Mouse (Mus musculus) forebrain, embryonic 12.5 days (tissue): ENCODE measurements around the gene Lhx4. TPM values are rescaled to one million over a fixed set of nuclear protein-coding genes. Genes with fewer than 3 reads are reported as not detected.
A peak's percentile ranks its signal among the peaks of the same experiment; 100 is the strongest.

Experiments
- ATAC-seq: fragments of 200-750 bp; cut with Nextera tagmentation; 2 replicates; pipeline ENCODE4 v1.8.0; 2017; ENCODE audit warnings: moderate TSS enrichment; ENCODE audit not compliant: low FRiP score
- H3K27ac ChIP-seq: fragments of 300-500 bp; sonication (generic); 2 replicates; pipeline ENCODE4 v1.5.1; 2016; ENCODE audit warnings: mild to moderate bottlenecking
- H3K27me3 ChIP-seq: fragments of 300-500 bp; sonication (generic); 2 replicates; pipeline ENCODE4 v1.6.1; 2016; ENCODE audit warnings: mild to moderate bottlenecking
- H3K36me3 ChIP-seq: fragments of 300-500 bp; sonication (generic); replicated peaks from 2 replicates; pipeline ENCODE4 v1.6.1; 2016; ENCODE audit warnings: mild to moderate bottlenecking
- H3K4me1 ChIP-seq: fragments of 300-500 bp; sonication (generic); 2 replicates; pipeline ENCODE4 v1.6.1; 2016
- H3K4me2 ChIP-seq: fragments of 300-500 bp; sonication (generic); 2 replicates; pipeline ENCODE4 v1.6.1; 2016; ENCODE audit warnings: mild to moderate bottlenecking, moderate library complexity
- H3K4me3 ChIP-seq: fragments of 300-500 bp; sonication (generic); replicated peaks from 2 replicates; pipeline ENCODE4 v1.5.1; 2016; ENCODE audit warnings: mild to moderate bottlenecking
- H3K9ac ChIP-seq: fragments of 300-500 bp; sonication (generic); 2 replicates; pipeline ENCODE4 v1.6.1; 2016; ENCODE audit warnings: mild to moderate bottlenecking
- H3K9me3 ChIP-seq: fragments of 300-500 bp; sonication (generic); 2 replicates; pipeline ENCODE4 v1.6.1; 2016
- WGBS: fragments of 180-500 bp; shearing (Covaris S2); methylation state at CpG from one replicate; pipeline ENCODE4 v1.1.7; 2016; 5-methylcytosine and 5-hydroxymethylcytosine counted together
- polyA plus RNA-seq: library from polyadenylated mRNA; unstranded; fragments of >200 nt; fragmentation: Nextera tagmentation; extraction: Ambion mirVana; gene quantifications from 2 replicates; pipeline ENCODE4 v1.2.1, GENCODE M21; 2016

Lhx4 gene
- polyA plus RNA-seq, 1 experiment from 2014 or later, result 0.14 TPM

DNA sequence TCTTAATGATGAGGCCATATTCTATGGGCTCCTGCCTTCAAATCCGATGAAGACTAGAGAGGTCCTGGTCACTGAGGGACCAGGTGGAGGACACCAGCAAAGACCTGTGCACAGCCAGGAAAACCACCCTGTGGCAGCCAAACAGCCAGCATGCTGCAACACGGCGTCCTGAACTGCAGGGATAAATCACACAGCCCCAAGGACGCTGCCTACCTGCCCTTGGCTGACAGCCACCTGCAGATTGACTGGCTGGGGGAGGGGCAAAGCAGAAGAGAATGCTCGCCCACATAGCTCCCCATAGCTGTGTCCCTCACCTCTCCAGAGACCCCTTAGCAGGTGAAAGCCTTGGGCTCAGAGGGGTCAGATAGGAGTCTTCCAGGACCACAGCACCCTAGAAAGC, 31.5 kb downstream of the Lhx4 start:
- H3K4me3 ChIP-seq, result no peak overlapping the region
- H3K27ac ChIP-seq, result no peak overlapping the region
- H3K36me3 ChIP-seq, result no peaks in the 10 kb centered on the region
- peaks cover 4% of the 10 kb centered on the region; the same call in 1 of the 2 replicates for H3K4me1 ChIP-seq
- WGBS, result 54% methylated on average over 5 of the region's 5 CpGs
- H3K4me2 ChIP-seq, result no peak overlapping the region
- ATAC-seq, result no peak
- no peak overlapping the region for H3K9ac ChIP-seq
- peaks cover 54% of the 10 kb centered on the region for H3K27me3 ChIP-seq
- H3K9me3 ChIP-seq, result no peaks in the 10 kb centered on the region

GRCm38 (mm10) chr1:155718851-155719250, 32.6 kb downstream of the Lhx4 start:
- peaks cover 43% of the 10 kb centered on the region for H3K27me3 ChIP-seq
- H3K4me1 ChIP-seq, result peaks cover 4% of the 10 kb centered on the region; the same call in 1 of the 2 replicates

GRCm38 (mm10) chr1:155717301-155717700, 34.2 kb downstream of the Lhx4 start:
- no peak overlapping the region for H3K27ac ChIP-seq
- peaks cover 27% of the 10 kb centered on the region for H3K27me3 ChIP-seq
- no peak overlapping the region for H3K4me2 ChIP-seq
- H3K9ac ChIP-seq, result no peak overlapping the region
- no peak for ATAC-seq
- H3K9me3 ChIP-seq, result no peaks in the 10 kb centered on the region
- H3K36me3 ChIP-seq, result no peaks in the 10 kb centered on the region
- H3K4me3 ChIP-seq, result no peak overlapping the region
- peaks cover 3% of the 10 kb centered on the region; the same call in 1 of the 2 replicates for H3K4me1 ChIP-seq
- 94% methylated on average over 12 of the region's 12 CpGs for WGBS

More at GRCm38 (mm10) chr1:155718851-155719250, 32.6 kb downstream of the Lhx4 start:
- H3K27ac ChIP-seq, result no peak overlapping the region
- ATAC-seq, result no peak
- H3K4me2 ChIP-seq, result no peak overlapping the region
- WGBS, result 71% methylated on average over 3 of the region's 3 CpGs
- no peak overlapping the region for H3K4me3 ChIP-seq
- H3K36me3 ChIP-seq, result no peaks in the 10 kb centered on the region
- no peaks in the 10 kb centered on the region for H3K9me3 ChIP-seq
- H3K9ac ChIP-seq, result no peak overlapping the region

DNA sequence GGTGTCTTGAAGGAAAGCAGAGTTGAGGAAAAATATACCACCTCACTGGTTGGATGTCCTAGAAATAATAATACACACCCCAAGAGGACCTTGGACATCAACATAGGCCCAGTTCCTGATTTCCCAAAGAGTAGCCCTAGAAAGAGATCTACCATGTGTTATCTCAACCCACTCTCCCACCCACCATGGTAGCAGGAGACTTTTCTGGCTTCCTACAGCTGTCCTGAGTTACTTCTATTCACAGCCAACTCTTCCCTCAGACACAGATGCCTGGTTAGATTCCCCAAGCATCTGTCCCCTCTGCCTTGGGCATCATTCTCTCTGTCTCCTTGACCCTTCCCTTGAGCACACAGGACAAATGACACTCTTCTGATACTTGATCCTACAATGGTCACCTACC, 36.1 kb downstream of the Lhx4 start:
- Histone ChIP-seq H3K27me3 (peaks cover 15% of the 10 kb centered on the region; the same call in 1 of the 2 replicates), H3K4me1 (peaks cover 5% of the 10 kb centered on the region; the same call in 1 of the 2 replicates), H3K4me2 (no peak overlapping the region), H3K9ac (no peak overlapping the region), H3K9me3 (no peaks in the 10 kb centered on the region), H3K4me3 (no peak overlapping the region), H3K36me3 (no peaks in the 10 kb centered on the region), H3K27ac (no peak overlapping the region)
- no peak for ATAC-seq

DNA sequence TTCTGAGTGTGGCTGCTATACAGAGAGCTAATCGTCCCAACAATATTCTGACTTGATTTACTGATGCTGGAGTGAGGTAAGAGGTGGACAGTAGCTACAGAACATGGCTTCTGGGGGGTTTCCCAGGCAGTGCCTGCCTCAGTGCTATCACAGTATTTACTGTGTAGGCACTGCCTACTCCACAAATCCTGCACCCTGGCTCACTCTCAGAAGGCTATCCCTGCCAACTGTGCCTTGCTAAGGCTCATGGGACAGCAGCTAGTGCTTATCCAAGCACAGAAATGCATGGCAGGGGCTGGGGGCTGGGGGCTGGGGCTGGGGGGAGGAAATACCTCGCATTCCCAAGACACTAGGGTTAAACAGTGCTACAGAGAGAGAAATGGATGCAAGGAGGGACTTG, 38.2 kb downstream of the Lhx4 start:
- ATAC-seq, result no peak
- Histone ChIP-seq H3K9me3 (no peaks in the 10 kb centered on the region), H3K4me1 (peaks cover 5% of the 10 kb centered on the region; the same call in 1 of the 2 replicates), H3K9ac (no peak overlapping the region), H3K27me3 (peaks cover 8% of the 10 kb centered on the region; the same call in 1 of the 2 replicates), H3K4me2 (no peak overlapping the region), H3K4me3 (no peak overlapping the region), H3K27ac (no peak overlapping the region), H3K36me3 (no peaks in the 10 kb centered on the region)
- 73% methylated on average over 2 of the region's 2 CpGs for WGBS

DNA sequence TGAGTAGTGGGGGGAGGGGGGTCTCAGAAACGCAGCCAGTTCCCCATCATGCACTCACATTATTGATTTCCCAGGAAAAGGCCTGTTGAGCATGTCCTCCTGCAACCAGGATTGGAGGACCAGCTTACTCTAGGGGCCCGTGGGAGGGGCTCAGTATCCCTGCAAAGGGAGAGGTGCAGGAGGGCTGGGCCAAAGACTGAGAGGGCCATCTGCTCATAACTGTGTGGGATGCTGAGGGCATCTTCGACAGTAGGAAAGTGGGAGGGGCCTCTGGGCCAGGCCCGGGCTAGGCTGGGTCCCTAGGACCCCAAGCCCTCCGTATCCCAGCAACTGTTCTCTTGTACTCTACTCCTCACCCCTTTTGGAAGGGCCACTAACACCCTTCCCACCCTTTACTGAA, 47.3 kb downstream of the Lhx4 start:
- H3K4me2 ChIP-seq, result no peak overlapping the region
- H3K27ac ChIP-seq, result no peak overlapping the region
- H3K4me1 ChIP-seq, result peaks cover 8% of the 10 kb centered on the region; the same call in 1 of the 2 replicates
- ATAC-seq, result peak; percentile 39; the same call in 1 of the 2 replicates
- H3K9ac ChIP-seq, result no peak overlapping the region
- no peaks in the 10 kb centered on the region for H3K36me3 ChIP-seq
- no peaks in the 10 kb centered on the region for H3K9me3 ChIP-seq
- WGBS, result 61% methylated on average over 5 of the region's 5 CpGs
- H3K27me3 ChIP-seq, result 0 out of 2 replicates have a peak, but pooled peaks cover 5% of the 10 kb centered on the region
- H3K4me3 ChIP-seq, result no peak overlapping the region

DNA sequence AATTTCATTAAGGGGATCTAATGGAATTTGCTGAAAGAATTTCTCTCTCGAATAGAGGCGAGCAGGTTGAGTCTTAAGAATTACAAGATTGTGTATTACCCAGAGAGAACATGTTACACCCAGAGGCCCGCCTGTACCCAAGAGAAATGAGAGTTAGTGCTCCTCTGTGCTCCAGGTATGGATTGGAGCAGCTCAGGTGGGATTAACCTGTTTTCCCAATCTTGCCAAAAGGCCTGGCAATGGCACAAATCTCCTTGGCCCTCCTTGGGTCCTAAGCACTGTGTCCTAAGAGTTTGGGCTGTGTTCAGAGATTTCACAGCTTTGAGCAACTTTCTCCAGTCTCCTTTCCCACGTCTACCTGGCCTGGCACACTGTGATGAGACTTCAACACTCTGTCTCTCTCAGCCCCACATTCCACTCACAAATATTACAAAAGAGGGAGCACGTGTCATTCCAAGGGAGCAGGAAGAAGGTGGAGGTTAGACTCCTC, 48.2 kb downstream of the Lhx4 start:
- H3K4me2 ChIP-seq, result no peak overlapping the region
- peaks cover 14% of the 10 kb centered on the region for H3K4me1 ChIP-seq
- no peak for ATAC-seq
- H3K4me3 ChIP-seq, result no peak overlapping the region
- 91% methylated on average over 5 of the region's 5 CpGs for WGBS
- H3K9me3 ChIP-seq, result no peaks in the 10 kb centered on the region
- H3K36me3 ChIP-seq, result no peaks in the 10 kb centered on the region
- H3K27ac ChIP-seq, result no peak overlapping the region
- 0 out of 2 replicates have a peak, but pooled peaks cover 5% of the 10 kb centered on the region for H3K27me3 ChIP-seq
- no peak overlapping the region for H3K9ac ChIP-seq

GRCm38 (mm10) chr1:155700886-155701285, 50.6 kb downstream of the Lhx4 start:
- Histone ChIP-seq H3K27ac (no peak overlapping the region), H3K9ac (no peak overlapping the region), H3K4me1 (peaks cover 15% of the 10 kb centered on the region), H3K27me3 (0 out of 2 replicates have a peak, but pooled peaks cover 5% of the 10 kb centered on the region), H3K36me3 (no peaks in the 10 kb centered on the region), H3K9me3 (no peaks in the 10 kb centered on the region), H3K4me2 (no peak overlapping the region), H3K4me3 (no peak overlapping the region)
- no peak for ATAC-seq

GRCm38 (mm10) chr1:155698373-155699159, 52.9 kb downstream of the Lhx4 start:
- Histone ChIP-seq H3K4me1 (peaks cover 11% of the 10 kb centered on the region), H3K4me2 (no peak overlapping the region), H3K27ac (peak overlapping the region; percentile 25; the same call in 1 of the 2 replicates), H3K9me3 (no peaks in the 10 kb centered on the region), H3K27me3 (0 out of 2 replicates have a peak, but pooled peaks cover 5% of the 10 kb centered on the region), H3K9ac (no peak overlapping the region), H3K4me3 (no peak overlapping the region), H3K36me3 (no peaks in the 10 kb centered on the region)
- peak; percentile 49; the same call in 1 of the 2 replicates for ATAC-seq
- WGBS, result 55% methylated on average over 17 of the region's 17 CpGs

- Histone ChIP-seq H3K36me3 (no peaks in the 10 kb centered on the region), H3K4me1 (peaks cover 12% of the 10 kb centered on the region), H3K9me3 (no peaks in the 10 kb centered on the region), H3K27me3 (no peaks in the 10 kb centered on the region), H3K4me2 (no peak overlapping the region), H3K9ac (no peak overlapping the region), H3K4me3 (no peak overlapping the region), H3K27ac (no peak overlapping the region)
- WGBS, result 55% methylated on average over 5 of the region's 5 CpGs
- ATAC-seq, result no peak
Observed at GRCm38 (mm10) chr1:155693443-155693842, 58.0 kb downstream of the Lhx4 start.

- Histone ChIP-seq H3K36me3 (no peaks in the 10 kb centered on the region), H3K27me3 (no peaks in the 10 kb centered on the region), H3K4me1 (peaks cover 8% of the 10 kb centered on the region), H3K9ac (no peak overlapping the region), H3K4me3 (no peak overlapping the region), H3K4me2 (no peak overlapping the region), H3K9me3 (no peaks in the 10 kb centered on the region), H3K27ac (no peak overlapping the region)
- WGBS, result 63% methylated on average over 11 of the region's 11 CpGs
- no peak for ATAC-seq
Observed at GRCm38 (mm10) chr1:155693026-155693425, 58.5 kb downstream of the Lhx4 start.

GRCm38 (mm10) chr1:155692230-155692629, 59.3 kb downstream of the Lhx4 start:
- 94% methylated on average over 6 of the region's 6 CpGs for WGBS
- Histone ChIP-seq H3K4me2 (no peak overlapping the region), H3K9ac (no peak overlapping the region), H3K36me3 (no peaks in the 10 kb centered on the region), H3K4me3 (no peak overlapping the region), H3K27me3 (no peaks in the 10 kb centered on the region), H3K4me1 (peaks cover 8% of the 10 kb centered on the region), H3K27ac (no peak overlapping the region), H3K9me3 (no peaks in the 10 kb centered on the region)
- ATAC-seq, result no peak

DNA sequence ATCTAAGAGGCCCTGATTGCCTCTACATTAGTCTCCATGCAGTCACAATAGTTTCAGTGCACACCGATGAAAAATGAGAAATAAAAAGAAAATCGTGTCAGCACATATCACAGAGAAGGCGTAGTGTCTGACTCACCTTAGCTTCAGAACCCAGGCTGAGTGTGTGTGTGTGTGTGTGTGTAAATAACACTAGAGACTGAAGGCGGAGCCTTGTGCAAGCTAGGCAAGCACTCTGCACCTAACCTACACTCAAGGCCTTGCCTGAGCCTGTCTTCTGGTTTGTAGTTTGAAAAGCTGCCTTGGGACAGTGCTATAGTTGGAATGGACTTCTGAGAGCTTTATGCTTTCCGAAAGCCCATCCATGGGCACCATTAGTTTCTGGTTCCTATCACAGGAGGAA, 61.9 kb downstream of the Lhx4 start:
- Histone ChIP-seq H3K9ac (no peak overlapping the region), H3K27me3 (no peaks in the 10 kb centered on the region), H3K36me3 (no peaks in the 10 kb centered on the region), H3K9me3 (no peaks in the 10 kb centered on the region), H3K4me1 (peaks cover 8% of the 10 kb centered on the region), H3K4me2 (no peak overlapping the region), H3K4me3 (no peak overlapping the region), H3K27ac (no peak overlapping the region)
- WGBS, result 91% methylated on average over 5 of the region's 5 CpGs
- no peak for ATAC-seq
